Mouse (Mus musculus) liver, postnatal 0 days (tissue): ENCODE measurements around the gene Ldhb. TPM values are rescaled to one million over a fixed set of nuclear protein-coding genes. Genes with fewer than 3 reads are reported as not detected.

Experiments
- ATAC-seq: fragments of 200-750 bp; cut with Nextera tagmentation; 2 replicates; pipeline ENCODE4 v1.8.0; 2017; ENCODE audit warnings: mild to moderate bottlenecking, moderate library complexity
- DNase-seq: peaks from one replicate; pipeline ENCODE4 v3.0.0-alpha.2; 2016
- H3K27ac ChIP-seq: fragments of 300-500 bp; sonication (generic); 2 replicates; pipeline ENCODE4 v1.5.1; 2014; ENCODE audit warnings: antibody characterized with exemption, moderate library complexity, mild to moderate bottlenecking, low read depth
- H3K27me3 ChIP-seq: fragments of 300-500 bp; sonication (generic); 2 replicates; pipeline ENCODE4 v1.6.1; 2014; ENCODE audit warnings: low read length, control low read depth, mixed read lengths; ENCODE audit not compliant: insufficient read depth
- H3K36me3 ChIP-seq: fragments of 300-500 bp; sonication (generic); replicated peaks from 2 replicates; pipeline ENCODE4 v1.6.1; 2014; ENCODE audit warnings: mild to moderate bottlenecking, control low read depth, low read length, moderate library complexity, mixed read lengths; ENCODE audit not compliant: insufficient read depth
- H3K4me1 ChIP-seq: fragments of 300-500 bp; sonication (generic); 2 replicates; pipeline ENCODE4 v1.6.1; 2014; ENCODE audit warnings: antibody characterized with exemption, mild to moderate bottlenecking, control low read depth; ENCODE audit not compliant: insufficient read depth
- H3K4me2 ChIP-seq: fragments of 300-500 bp; sonication (generic); 2 replicates; pipeline ENCODE4 v1.6.1; 2014; ENCODE audit warnings: low read depth, mild to moderate bottlenecking, low read length, moderate library complexity, mixed read lengths
- H3K4me3 ChIP-seq: fragments of 300-500 bp; sonication (generic); 2 replicates; pipeline ENCODE4 v1.5.1; 2014; ENCODE audit warnings: low read depth, low read length
- H3K9ac ChIP-seq: fragments of 300-500 bp; sonication (generic); replicated peaks from 2 replicates; pipeline ENCODE4 v1.6.1; 2014; ENCODE audit warnings: mild to moderate bottlenecking, moderate library complexity
- H3K9me3 ChIP-seq: fragments of 300-500 bp; sonication (generic); 2 replicates; pipeline ENCODE4 v1.6.1; 2016; ENCODE audit warnings: mild to moderate bottlenecking, control low read depth, low read length, mixed read lengths
- CTCF ChIP-seq: sonication (generic); IDR thresholded peaks from 2 replicates; pipeline ENCODE4 v1.5.1; 2016; ENCODE audit warnings: antibody characterized with exemption, low read depth
- EP300 ChIP-seq: IDR thresholded peaks from 2 replicates; pipeline ENCODE4 v1.6.1; 2016; ENCODE audit warnings: antibody characterized with exemption, low read depth, mild to moderate bottlenecking
- WGBS: fragments of 180-500 bp; shearing (Covaris S2); extraction: QIAGEN DNeasy Blood & Tissue Kit; methylation state at CpG from one replicate; pipeline ENCODE4 v1.1.7; 2014; ENCODE audit not compliant: insufficient replicate concordance; 5-methylcytosine and 5-hydroxymethylcytosine counted together
- polyA plus RNA-seq: library from polyadenylated mRNA; unstranded; fragments of >200 nt; fragmentation: Nextera tagmentation; extraction: Ambion mirVana; gene quantifications from 2 replicates; pipeline ENCODE4 v1.2.1, GENCODE M21; 2015

The Ldhb gene
- polyA plus RNA-seq: 12.9 and 16.9 TPM in 2 replicates

GRCm38 (mm10) chr6:142507785-142508162, at the start of gene Ldhb:
Gene Ldhb (minus strand): TSS chr6:142507957.
- TF ChIP-seq EP300 (no peak), CTCF (no peak)
- DNase-seq (peak; percentile 66), ATAC-seq (peak; percentile 81)
- Histone ChIP-seq H3K4me2 (peak within 1 kb of the TSS; percentile 77), H3K4me3 (peak within 1 kb of the TSS; percentile 38), H3K36me3 (no peaks in the 10 kb centered on the region), H3K9ac (no peak within 1 kb of the TSS), H3K27ac (no peak within 1 kb of the TSS), H3K9me3 (no peaks in the 10 kb centered on the region), H3K4me1 (peaks cover 7% of the 10 kb centered on the region), H3K27me3 (no peaks in the 10 kb centered on the region)
- 1% methylated on average over 19 of the region's 19 CpGs for WGBS

- TF ChIP-seq EP300 (no peak), CTCF (no peak)
- no peaks in the 10 kb centered on the region for H3K36me3 ChIP-seq
- no peak overlapping the region for H3K9ac ChIP-seq
- no peaks in the 10 kb centered on the region; the same call in 1 of the 2 replicates for H3K4me1 ChIP-seq
- no peak overlapping the region for H3K4me3 ChIP-seq
- no peaks in the 10 kb centered on the region for H3K9me3 ChIP-seq
- H3K4me2 ChIP-seq: no peak overlapping the region
- DNase-seq (no peak), ATAC-seq (no peak)
- H3K27ac ChIP-seq: no peak overlapping the region
- no peaks in the 10 kb centered on the region for H3K27me3 ChIP-seq
- WGBS: 53% methylated on average over 1 of the region's 1 CpGs
Observed at GRCm38 (mm10) chr6:142555988-142556387, 48.2 kb upstream of the Ldhb start.

DNA sequence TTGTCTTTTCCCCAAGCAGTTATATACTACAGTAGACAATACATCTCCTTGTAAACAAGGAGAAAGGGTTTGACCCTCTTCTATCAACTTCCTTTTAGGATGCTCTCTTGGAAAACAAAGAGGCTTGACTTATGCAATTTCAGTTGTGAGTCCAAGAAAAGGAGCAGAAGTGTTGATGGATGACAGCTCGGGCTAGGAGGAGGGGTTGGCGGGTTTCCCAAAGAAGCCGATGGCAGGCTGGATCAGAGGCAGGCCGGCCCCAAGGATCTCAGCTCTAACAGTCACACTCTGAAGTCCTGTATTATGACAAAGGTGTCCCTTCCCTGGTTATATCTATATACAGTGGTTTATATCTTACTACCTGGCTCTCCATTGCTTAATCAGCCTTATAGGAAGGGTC, 43.7 kb upstream of the Ldhb start:
- no peak overlapping the region for H3K27ac ChIP-seq
- 70% methylated on average over 4 of the region's 4 CpGs for WGBS
- H3K36me3 ChIP-seq: no peaks in the 10 kb centered on the region
- H3K9ac ChIP-seq: no peak overlapping the region
- TF ChIP-seq CTCF (no peak), EP300 (no peak)
- DNase-seq: no peak
- H3K4me3 ChIP-seq: no peak overlapping the region
- ATAC-seq: no peak
- H3K9me3 ChIP-seq: no peaks in the 10 kb centered on the region
- H3K27me3 ChIP-seq: no peaks in the 10 kb centered on the region
- no peaks in the 10 kb centered on the region for H3K4me1 ChIP-seq
- no peak overlapping the region for H3K4me2 ChIP-seq

DNA sequence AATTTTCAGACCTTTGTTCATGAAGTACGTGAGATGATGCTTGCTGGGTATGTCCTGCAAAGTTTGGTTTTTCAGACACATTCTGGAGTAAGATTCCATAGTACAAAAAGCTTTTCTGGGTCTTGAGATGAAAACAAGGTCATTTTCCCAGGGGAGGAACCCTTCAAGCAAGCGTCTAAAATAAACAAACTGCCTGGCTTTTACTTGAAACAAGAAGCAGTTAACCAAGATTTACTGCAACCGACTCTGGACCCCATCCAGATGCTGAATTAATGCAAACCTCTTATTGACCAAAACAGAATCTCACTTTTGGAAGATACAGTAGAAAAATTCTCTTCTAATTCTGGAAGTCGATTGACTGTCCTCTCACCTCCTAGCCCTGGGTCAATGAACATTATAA, 43.1 kb upstream of the Ldhb start:
- WGBS: 54% methylated on average over 4 of the region's 4 CpGs
- TF ChIP-seq EP300 (no peak), CTCF (no peak)
- H3K9ac ChIP-seq: no peak overlapping the region
- H3K4me1 ChIP-seq: no peaks in the 10 kb centered on the region
- H3K36me3 ChIP-seq: no peaks in the 10 kb centered on the region
- DNase-seq (no peak), ATAC-seq (no peak)
- H3K9me3 ChIP-seq: no peaks in the 10 kb centered on the region
- H3K4me3 ChIP-seq: no peak overlapping the region
- H3K4me2 ChIP-seq: no peak overlapping the region
- H3K27me3 ChIP-seq: no peaks in the 10 kb centered on the region
- H3K27ac ChIP-seq: no peak overlapping the region

DNA sequence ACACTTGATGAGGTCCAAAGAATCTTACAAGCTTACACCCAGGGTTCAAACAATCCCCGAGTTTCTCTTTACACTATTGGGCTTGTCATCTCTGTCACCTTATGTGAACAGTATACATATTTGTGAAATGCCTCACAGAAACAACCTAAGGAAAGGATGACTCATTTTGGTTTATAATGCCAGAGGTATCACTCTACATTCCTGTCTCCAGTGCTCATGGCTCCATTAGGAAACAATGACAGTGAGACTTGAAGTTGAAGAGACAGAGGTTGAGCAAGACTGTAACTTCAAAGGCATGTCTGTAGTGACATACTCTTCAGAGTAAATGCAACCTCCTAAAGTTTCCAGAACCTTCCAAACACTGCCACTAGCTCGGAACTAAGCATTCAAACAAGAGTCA, 40.6 kb upstream of the Ldhb start:
- 76% methylated on average over 2 of the region's 2 CpGs for WGBS
- DNase-seq: no peak
- no peaks in the 10 kb centered on the region for H3K36me3 ChIP-seq
- H3K4me2 ChIP-seq: no peak overlapping the region
- no peaks in the 10 kb centered on the region for H3K27me3 ChIP-seq
- ATAC-seq: no peak
- H3K27ac ChIP-seq: no peak overlapping the region
- no peaks in the 10 kb centered on the region for H3K9me3 ChIP-seq
- H3K4me1 ChIP-seq: no peaks in the 10 kb centered on the region
- TF ChIP-seq EP300: no peak
- TF ChIP-seq CTCF: no peak
- no peak overlapping the region for H3K4me3 ChIP-seq
- H3K9ac ChIP-seq: no peak overlapping the region

DNA sequence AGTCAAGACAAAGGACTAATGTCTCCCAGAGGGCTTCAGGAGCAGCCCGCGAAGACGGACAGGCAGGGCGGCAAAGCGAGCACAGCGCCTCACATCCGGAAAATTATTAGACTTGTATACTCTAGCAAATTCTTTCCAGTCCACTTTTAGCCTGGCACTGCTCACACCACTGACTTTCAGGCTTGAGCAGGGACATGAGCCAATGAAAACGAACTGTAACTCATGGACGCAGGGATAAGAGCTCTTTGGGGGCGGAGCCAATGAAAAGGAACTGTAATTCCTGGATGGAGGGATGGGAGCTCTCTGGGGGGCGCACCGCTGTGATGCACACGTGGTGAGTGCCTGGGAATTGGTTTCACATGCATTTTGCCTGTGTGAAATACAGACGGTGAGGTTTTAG, 37.4 kb upstream of the Ldhb start:
- H3K4me3 ChIP-seq: no peak overlapping the region
- no peaks in the 10 kb centered on the region for H3K4me1 ChIP-seq
- no peak for ATAC-seq
- no peak overlapping the region for H3K9ac ChIP-seq
- H3K27me3 ChIP-seq: no peaks in the 10 kb centered on the region
- DNase-seq: no peak
- no peak overlapping the region for H3K4me2 ChIP-seq
- H3K9me3 ChIP-seq: no peaks in the 10 kb centered on the region
- WGBS: 63% methylated on average over 14 of the region's 14 CpGs
- TF ChIP-seq CTCF (no peak), EP300 (no peak)
- H3K27ac ChIP-seq: no peak overlapping the region
- no peaks in the 10 kb centered on the region for H3K36me3 ChIP-seq

- no peak overlapping the region for H3K4me2 ChIP-seq
- H3K27ac ChIP-seq: no peak overlapping the region
- H3K27me3 ChIP-seq: no peaks in the 10 kb centered on the region
- H3K4me3 ChIP-seq: no peak overlapping the region
- TF ChIP-seq CTCF (no peak), EP300 (no peak)
- no peaks in the 10 kb centered on the region for H3K36me3 ChIP-seq
- 41% methylated on average over 4 of the region's 4 CpGs for WGBS
- H3K9ac ChIP-seq: no peak overlapping the region
- H3K9me3 ChIP-seq: no peaks in the 10 kb centered on the region
- no peaks in the 10 kb centered on the region for H3K4me1 ChIP-seq
- DNase-seq (no peak), ATAC-seq (no peak)
Observed at GRCm38 (mm10) chr6:142543648-142544047, 35.9 kb upstream of the Ldhb start.
